8 mouse cellular contexts compared by ENCODE assay signal in genomic region chr9:56213451-56214291, GRCm38 (mm10). TPM values are rescaled to one million over a fixed set of nuclear protein-coding genes. Genes with fewer than 3 reads are reported as not detected.
DNase-seq lines count a peak whose midpoint lies in the region; ATAC-seq and TF ChIP-seq lines count a peak whose summit lies in the region.
"Had no signal": no experiment of that assay in that cellular context is flagged by ENCODE, and none has a peak within 500 bp of the region (broad histone marks: within the 10 kb centered on the region; RNA-seq: fewer than 3 reads in every experiment).

No protein-coding gene starts in this region.

- H3K27ac ChIP-seq in forebrain, embryonic 10.5 days: peak overlapping the region; percentile 66; the same call in 1 of the 2 replicates
- peak overlapping the region; percentile 2; the same call in 1 of the 2 replicates for H3K27ac ChIP-seq in heart, embryonic 16.5 days (ENCODE audit: low read length)
- H3K27ac ChIP-seq in lung, postnatal 0 days (ENCODE audit: low read length): no peak overlapping the region; the same call in 1 of the 2 replicates
- H3K27ac ChIP-seq: liver, embryonic 13.5 days had no signal

- WGBS in forebrain, embryonic 10.5 days: 12% methylated on average over 11 of the region's 11 CpGs
- WGBS in heart, embryonic 16.5 days: 34% methylated on average over 11 of the region's 11 CpGs
- 31% methylated on average over 11 of the region's 11 CpGs for WGBS in lung, postnatal 0 days

- peaks cover 26% of the 10 kb centered on the region for H3K27me3 ChIP-seq in forebrain, embryonic 10.5 days (ENCODE audit: poor library complexity, severe bottlenecking)
- H3K27me3 ChIP-seq in heart, embryonic 16.5 days (ENCODE audit: control insufficient read depth, insufficient read depth, low read length): no peaks in the 10 kb centered on the region
- no peaks in the 10 kb centered on the region for H3K27me3 ChIP-seq in lung, postnatal 0 days (replicated peaks; ENCODE audit: insufficient read depth, low read length)
- H3K27me3 ChIP-seq: liver, embryonic 13.5 days had no signal

- peaks cover 21% of the 10 kb centered on the region for H3K4me1 ChIP-seq in forebrain, embryonic 10.5 days
- peaks cover 22% of the 10 kb centered on the region for H3K4me1 ChIP-seq in heart, embryonic 16.5 days (ENCODE audit: control insufficient read depth, insufficient read depth, low read length)
- H3K4me1 ChIP-seq in lung, postnatal 0 days (ENCODE audit: insufficient read depth, low read depth, low read length): no peaks in the 10 kb centered on the region

- no peak overlapping the region for H3K9ac ChIP-seq in heart, embryonic 16.5 days (ENCODE audit: low read length)
- H3K9ac ChIP-seq in lung, postnatal 0 days (replicated peaks; ENCODE audit: low read depth): no peak overlapping the region
- H3K9ac ChIP-seq: liver, embryonic 13.5 days had no signal

- DNase-seq in ES-CJ7 (ENCODE audit: low read depth, low spot score): peak; percentile 48
- peak; percentile 90 for DNase-seq in brain, adult 2 months (ENCODE audit: low read depth, low spot score)
- peak; percentile 51 for DNase-seq in forebrain, embryonic 10.5 days (ENCODE audit: extremely low spot score, low spot score)
- peak; percentile 64 for DNase-seq in kidney, postnatal 14 days
- peak; percentile 78 for DNase-seq in lung, postnatal 0 days (ENCODE audit: low spot score)
- DNase-seq in retina, postnatal 7 days (ENCODE audit: low read depth, low spot score): peak; percentile 45
- DNase-seq: liver, embryonic 13.5 days had no signal

- no peaks in the 10 kb centered on the region for H3K36me3 ChIP-seq in forebrain, embryonic 10.5 days (replicated peaks)
- H3K36me3 ChIP-seq in heart, embryonic 16.5 days (ENCODE audit: control insufficient read depth, insufficient read depth): no peaks in the 10 kb centered on the region
- H3K36me3 ChIP-seq in lung, postnatal 0 days (ENCODE audit: insufficient read depth, low read length): no peaks in the 10 kb centered on the region
- H3K36me3 ChIP-seq: liver, embryonic 13.5 days had no signal

- no peaks in the 10 kb centered on the region for H3K9me3 ChIP-seq in forebrain, embryonic 10.5 days
- no peaks in the 10 kb centered on the region for H3K9me3 ChIP-seq in heart, embryonic 16.5 days (replicated peaks; ENCODE audit: control insufficient read depth, low read length)
- H3K9me3 ChIP-seq in lung, postnatal 0 days (ENCODE audit: low read length): no peaks in the 10 kb centered on the region
- H3K9me3 ChIP-seq: liver, embryonic 13.5 days had no signal

- ATAC-seq in heart, embryonic 16.5 days (replicated peaks; ENCODE audit: extremely low read depth, insufficient read depth, low FRiP score): peak; percentile 58
- ATAC-seq in lung, postnatal 0 days: peak; percentile 60

- no peak overlapping the region for H3K4me2 ChIP-seq in heart, embryonic 16.5 days (ENCODE audit: low read depth, low read length)
- no peak overlapping the region for H3K4me2 ChIP-seq in lung, postnatal 0 days (replicated peaks; ENCODE audit: low read depth, low read length)
- H3K4me2 ChIP-seq: liver, embryonic 13.5 days had no signal

- peak overlapping the region; percentile 37 for H3K4me3 ChIP-seq in forebrain, embryonic 10.5 days
- no peak overlapping the region for H3K4me3 ChIP-seq in heart, embryonic 16.5 days (ENCODE audit: low read length)
- no peak overlapping the region for H3K4me3 ChIP-seq in lung, postnatal 0 days (ENCODE audit: low read depth, low read length)
- H3K4me3 ChIP-seq: liver, embryonic 13.5 days had no signal

- TF ChIP-seq CTCF in lung, postnatal 0 days (IDR thresholded peaks at IDR 0.05): peak; percentile 87

- no peak for TF ChIP-seq EP300 in lung, postnatal 0 days (IDR thresholded peaks at IDR 0.05)

RNA-seq across cellular contexts. Expression of gene Tspan3, which starts 48.4 kb away (rescaled TPM):
- polyA plus RNA-seq in forebrain, embryonic 10.5 days (2016; fragmentation: Nextera tagmentation; extraction: Ambion mirVana): 510 and 526 TPM in 2 replicates
- polyA plus RNA-seq in heart, embryonic 16.5 days (2015; fragmentation: Nextera tagmentation; extraction: Ambion mirVana): 457 and 460 TPM in 2 replicates
- 177 and 190 TPM in 2 replicates for polyA plus RNA-seq in lung, postnatal 0 days (2015; fragmentation: Nextera tagmentation; extraction: Ambion mirVana)
